Mouse (Mus musculus): ENCODE measurements at regions not wholly inside any gene's neighbourhood (a gene's known extent, or its start where the extent isn't known, plus 50 kb on each side); places are given as distances from the start of the nearest gene placed in this dataset.

- DNase-seq (ENCODE audit: low spot score) (no peak), ATAC-seq (ENCODE audit: extremely low read depth, insufficient number of reproducible peaks, low FRiP score, poor library complexity, severe bottlenecking) (no peak)
- no peaks in the 10 kb centered on the region for H3K27me3 ChIP-seq (ENCODE audit: insufficient read depth, low read length)
- no peak overlapping the region for H3K4me3 ChIP-seq (ENCODE audit: low read depth, low read length)
- no peaks in the 10 kb centered on the region for H3K4me1 ChIP-seq (ENCODE audit: insufficient read depth, low read depth, low read length)
- H3K9me3 ChIP-seq (replicated peaks) = peaks cover 2% of the 10 kb centered on the region; the same call in 1 of the 2 replicates
- TF ChIP-seq TAL1 (conservative IDR thresholded peaks at IDR 0.05; ENCODE audit: low read depth, low read length) (no peak), GATA2 (IDR thresholded peaks at IDR 0.05; ENCODE audit: borderline replicate concordance, low read depth, low read length) (no peak), POLR2AphosphoS5 (IDR thresholded peaks at IDR 0.05; ENCODE audit: insufficient replicate concordance, low read depth, low read length) (no peak), CTCF (IDR thresholded peaks at IDR 0.05; ENCODE audit: low read depth, low read length) (no peak), GATA1 (IDR thresholded peaks at IDR 0.05; ENCODE audit: borderline replicate concordance, low read length) (no peak)
- no peaks in the 10 kb centered on the region for H3K36me3 ChIP-seq (replicated peaks)
Measured at GRCm38 (mm10) chr6:148604790-148605189, 160.6 kb upstream of the Tmtc1 start.

- DNase-seq (ENCODE audit: low spot score) = no peak
- H3K36me3 ChIP-seq (replicated peaks) = no peaks in the 10 kb centered on the region
- H3K27me3 ChIP-seq (ENCODE audit: insufficient read depth, low read length) = no peaks in the 10 kb centered on the region
- H3K9me3 ChIP-seq (replicated peaks) = peaks cover 2% of the 10 kb centered on the region; the same call in 1 of the 2 replicates
- H3K4me3 ChIP-seq (ENCODE audit: low read depth, low read length) = no peak overlapping the region
- TF ChIP-seq TAL1 (conservative IDR thresholded peaks at IDR 0.05; ENCODE audit: low read depth, low read length) (no peak), GATA1 (IDR thresholded peaks at IDR 0.05; ENCODE audit: borderline replicate concordance, low read length) (no peak), GATA2 (IDR thresholded peaks at IDR 0.05; ENCODE audit: borderline replicate concordance, low read depth, low read length) (no peak), POLR2AphosphoS5 (IDR thresholded peaks at IDR 0.05; ENCODE audit: insufficient replicate concordance, low read depth, low read length) (no peak), CTCF (IDR thresholded peaks at IDR 0.05; ENCODE audit: low read depth, low read length) (no peak)
- H3K4me1 ChIP-seq (ENCODE audit: insufficient read depth, low read depth, low read length) = no peaks in the 10 kb centered on the region
- no peak for ATAC-seq (ENCODE audit: extremely low read depth, insufficient number of reproducible peaks, low FRiP score, poor library complexity, severe bottlenecking)
Measured at GRCm38 (mm10) chr6:148603878-148604277, 159.7 kb upstream of the Tmtc1 start.

GRCm38 (mm10) chr6:148603460-148603859, 159.3 kb upstream of the Tmtc1 start:
- H3K36me3 ChIP-seq (replicated peaks) = no peaks in the 10 kb centered on the region
- H3K4me1 ChIP-seq (ENCODE audit: insufficient read depth, low read depth, low read length) = no peaks in the 10 kb centered on the region
- no peak overlapping the region for H3K4me3 ChIP-seq (ENCODE audit: low read depth, low read length)
- DNase-seq (ENCODE audit: low spot score) (no peak), ATAC-seq (ENCODE audit: extremely low read depth, insufficient number of reproducible peaks, low FRiP score, poor library complexity, severe bottlenecking) (no peak)
- H3K9me3 ChIP-seq (replicated peaks) = peaks cover 2% of the 10 kb centered on the region; the same call in 1 of the 2 replicates
- TF ChIP-seq TAL1 (conservative IDR thresholded peaks at IDR 0.05; ENCODE audit: low read depth, low read length) (no peak), GATA2 (IDR thresholded peaks at IDR 0.05; ENCODE audit: borderline replicate concordance, low read depth, low read length) (no peak), GATA1 (IDR thresholded peaks at IDR 0.05; ENCODE audit: borderline replicate concordance, low read length) (no peak), POLR2AphosphoS5 (IDR thresholded peaks at IDR 0.05; ENCODE audit: insufficient replicate concordance, low read depth, low read length) (no peak), CTCF (IDR thresholded peaks at IDR 0.05; ENCODE audit: low read depth, low read length) (no peak)
- no peaks in the 10 kb centered on the region for H3K27me3 ChIP-seq (ENCODE audit: insufficient read depth, low read length)

GRCm38 (mm10) chr6:148602894-148603293, 158.7 kb upstream of the Tmtc1 start:
- no peaks in the 10 kb centered on the region for H3K4me1 ChIP-seq (ENCODE audit: insufficient read depth, low read depth, low read length)
- no peak overlapping the region for H3K4me3 ChIP-seq (ENCODE audit: low read depth, low read length)
- DNase-seq (ENCODE audit: low spot score) (no peak), ATAC-seq (ENCODE audit: extremely low read depth, insufficient number of reproducible peaks, low FRiP score, poor library complexity, severe bottlenecking) (no peak)
- no peaks in the 10 kb centered on the region for H3K27me3 ChIP-seq (ENCODE audit: insufficient read depth, low read length)
- TF ChIP-seq CTCF (IDR thresholded peaks at IDR 0.05; ENCODE audit: low read depth, low read length) = no peak
- no peak for TF ChIP-seq TAL1 (conservative IDR thresholded peaks at IDR 0.05; ENCODE audit: low read depth, low read length)
- TF ChIP-seq GATA1 (IDR thresholded peaks at IDR 0.05; ENCODE audit: borderline replicate concordance, low read length) = no peak
- no peaks in the 10 kb centered on the region for H3K36me3 ChIP-seq (replicated peaks)
- H3K9me3 ChIP-seq (replicated peaks) = peaks cover 2% of the 10 kb centered on the region; the same call in 1 of the 2 replicates

- TF ChIP-seq POLR2AphosphoS5 (IDR thresholded peaks at IDR 0.05; ENCODE audit: insufficient replicate concordance, low read depth, low read length) (no peak), TAL1 (conservative IDR thresholded peaks at IDR 0.05; ENCODE audit: low read depth, low read length) (no peak)
- H3K27me3 ChIP-seq (ENCODE audit: insufficient read depth, low read length) = no peaks in the 10 kb centered on the region
- H3K36me3 ChIP-seq (replicated peaks) = no peaks in the 10 kb centered on the region
- peaks cover 2% of the 10 kb centered on the region; the same call in 1 of the 2 replicates for H3K9me3 ChIP-seq (replicated peaks)
- H3K4me1 ChIP-seq (ENCODE audit: insufficient read depth, low read depth, low read length) = no peaks in the 10 kb centered on the region
- no peak overlapping the region for H3K4me3 ChIP-seq (ENCODE audit: low read depth, low read length)
- DNase-seq (ENCODE audit: low spot score) (no peak), ATAC-seq (ENCODE audit: extremely low read depth, insufficient number of reproducible peaks, low FRiP score, poor library complexity, severe bottlenecking) (no peak)
Measured at GRCm38 (mm10) chr6:148600934-148601333, 156.7 kb upstream of the Tmtc1 start.

GRCm38 (mm10) chr6:148599473-148599872, 155.3 kb upstream of the Tmtc1 start:
- DNase-seq (ENCODE audit: low spot score) (no peak), ATAC-seq (ENCODE audit: extremely low read depth, insufficient number of reproducible peaks, low FRiP score, poor library complexity, severe bottlenecking) (no peak)
- H3K4me1 ChIP-seq (ENCODE audit: insufficient read depth, low read depth, low read length) = no peaks in the 10 kb centered on the region
- H3K4me3 ChIP-seq (ENCODE audit: low read depth, low read length) = no peak overlapping the region
- no peaks in the 10 kb centered on the region for H3K36me3 ChIP-seq (replicated peaks)
- no peaks in the 10 kb centered on the region for H3K9me3 ChIP-seq (replicated peaks)
- no peaks in the 10 kb centered on the region for H3K27me3 ChIP-seq (ENCODE audit: insufficient read depth, low read length)
- no peak for TF ChIP-seq CTCF (IDR thresholded peaks at IDR 0.05; ENCODE audit: low read depth, low read length)
- no peak for TF ChIP-seq TAL1 (conservative IDR thresholded peaks at IDR 0.05; ENCODE audit: low read depth, low read length)
- no peak for TF ChIP-seq GATA2 (IDR thresholded peaks at IDR 0.05; ENCODE audit: borderline replicate concordance, low read depth, low read length)
- no peak for TF ChIP-seq POLR2AphosphoS5 (IDR thresholded peaks at IDR 0.05; ENCODE audit: insufficient replicate concordance, low read depth, low read length)
- no peak for TF ChIP-seq GATA1 (IDR thresholded peaks at IDR 0.05; ENCODE audit: borderline replicate concordance, low read length)
